Mouse (Mus musculus) hematopoietic stem cell, adult 5-6 weeks (primary cell): ENCODE measurements around the gene Slc22a16. TPM values are rescaled to one million over a fixed set of nuclear protein-coding genes. Genes with fewer than 3 reads are reported as not detected.

ENCODE experiments used
- ATAC-seq, 2 experiments: fragments of 125-278 bp in 1 of 2; replicated peaks in 1 of 2; 2 replicates each; pipeline ENCODE4 v1.8.0; 2016 to 2017; ENCODE audit warnings: inconsistent platforms in 2 of 2, mild to moderate bottlenecking in 2 of 2, moderate number of reproducible peaks in 2 of 2, low read depth in 1 of 2, moderate TSS enrichment in 1 of 2; ENCODE audit not compliant: low FRiP score in 2 of 2, poor library complexity in 2 of 2, severe bottlenecking in 2 of 2, insufficient read depth in 1 of 2, low TSS enrichment in 1 of 2
- total RNA-seq: library from RNA; stranded (forward); fragments of 172-1452, 232-1000 nt; gene quantifications from 2 replicates; pipeline ENCODE4 v1.2.3, GENCODE M21; 2017

The Slc22a16 gene
- total RNA-seq, 1 experiment from 2014 or later: not detected

DNA sequence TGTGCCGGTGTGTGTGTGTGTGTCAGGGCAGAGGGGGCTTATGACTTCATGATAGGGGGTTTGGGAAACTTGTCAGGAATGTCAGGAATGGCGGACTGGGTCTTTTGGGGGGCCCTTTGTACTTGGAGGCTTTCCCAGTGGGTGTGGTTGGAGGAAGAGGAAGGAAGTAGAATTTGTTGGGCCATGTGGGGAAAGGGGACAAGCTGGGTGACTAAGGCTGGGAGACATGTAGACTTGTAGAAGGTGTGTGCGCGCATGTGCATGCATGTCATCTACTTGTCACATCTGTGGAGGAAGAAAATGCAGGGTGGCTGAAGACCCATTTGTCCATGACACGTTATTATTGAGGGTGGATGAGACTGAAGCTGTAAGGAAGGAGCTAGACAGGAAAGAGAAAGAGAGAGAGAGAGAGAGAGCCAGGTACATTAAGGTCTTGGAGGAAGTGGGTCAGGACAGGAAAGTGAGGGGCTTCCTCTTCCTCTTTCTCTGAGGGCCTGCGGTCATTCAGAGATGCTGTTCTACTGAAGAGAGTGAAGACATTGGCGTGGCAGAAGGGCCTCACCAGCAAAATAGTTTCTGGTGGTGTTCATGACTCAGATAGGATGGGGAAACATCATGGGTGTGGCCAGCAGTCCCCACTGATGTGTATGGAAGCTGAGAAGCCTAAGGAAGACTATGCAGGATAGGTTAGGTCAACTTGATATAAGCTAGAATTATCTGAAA, 5.9 kb downstream of the Slc22a16 start:
- peak; percentile 35 to 83 for ATAC-seq

DNA sequence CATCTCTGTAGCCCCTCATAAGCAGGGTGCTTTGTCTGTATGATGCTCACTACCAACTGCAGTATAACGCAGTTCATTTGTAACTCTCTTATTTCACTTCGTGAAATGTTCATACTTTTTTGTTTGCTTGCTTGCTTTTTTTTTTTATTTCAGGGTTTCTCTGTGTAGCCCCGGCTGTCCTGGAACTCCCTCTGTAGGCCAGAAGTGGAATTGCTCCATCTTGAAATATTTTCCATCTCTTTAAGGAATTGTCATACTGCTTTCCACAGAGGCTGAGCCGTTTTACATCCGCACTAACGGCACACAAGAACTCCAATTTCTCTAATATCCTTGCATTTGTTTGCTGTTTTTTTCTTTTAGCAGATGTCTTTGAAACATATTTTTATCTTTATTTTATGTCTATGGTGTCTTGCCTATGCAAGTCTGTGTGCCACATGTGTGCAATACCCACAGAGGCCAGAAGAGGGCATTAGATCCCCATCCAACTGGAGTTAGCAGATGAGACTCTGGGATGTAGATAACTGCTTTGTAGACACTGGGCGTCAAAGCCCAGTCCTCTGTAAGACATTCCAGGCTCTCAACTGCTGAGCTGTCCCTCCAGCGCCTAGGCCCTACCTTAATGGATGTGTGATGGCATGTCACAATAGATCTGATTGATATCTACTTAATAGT, 13.6 kb downstream of the Slc22a16 start:
- ATAC-seq: no peak

DNA sequence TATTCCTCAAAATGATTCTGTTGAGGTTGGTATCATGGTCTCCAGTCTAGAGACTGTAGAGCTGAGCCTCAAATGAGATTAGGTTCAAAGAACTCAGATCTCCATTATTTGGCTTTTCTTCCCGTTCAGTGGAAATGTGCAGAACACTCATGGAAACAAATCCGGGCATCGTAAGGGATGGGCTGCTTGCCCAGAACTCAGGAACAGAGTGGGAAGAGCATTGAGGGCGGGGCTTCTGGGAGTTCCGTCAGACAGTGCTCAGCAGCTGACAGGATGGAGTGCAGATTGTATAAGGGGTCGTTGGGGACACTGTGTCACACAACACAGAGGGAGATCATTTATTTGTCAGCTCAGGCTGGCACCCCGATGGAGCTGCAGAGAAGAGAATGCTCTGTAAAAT, 22.1 kb downstream of the Slc22a16 start:
- ATAC-seq: no peak

DNA sequence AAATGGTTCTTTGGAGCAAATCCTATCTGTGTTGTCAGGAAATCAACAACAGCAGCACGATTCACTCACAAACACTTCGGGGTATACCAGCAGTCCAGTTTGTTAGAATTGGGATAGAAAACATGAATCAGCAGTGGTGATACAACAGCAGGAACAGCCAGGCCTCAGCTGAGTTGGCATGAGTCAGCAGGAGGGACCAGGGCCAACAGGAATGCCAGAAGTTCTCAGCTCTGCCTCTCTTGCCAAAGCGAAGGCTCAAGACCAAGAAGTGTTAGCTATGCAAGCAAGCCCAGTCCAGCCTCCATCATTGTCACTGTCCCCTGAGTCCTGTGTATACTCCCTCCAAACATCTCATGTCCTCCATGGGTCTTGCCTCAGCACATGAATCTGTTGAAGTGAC, 27.0 kb downstream of the Slc22a16 start:
- ATAC-seq: no peak

DNA sequence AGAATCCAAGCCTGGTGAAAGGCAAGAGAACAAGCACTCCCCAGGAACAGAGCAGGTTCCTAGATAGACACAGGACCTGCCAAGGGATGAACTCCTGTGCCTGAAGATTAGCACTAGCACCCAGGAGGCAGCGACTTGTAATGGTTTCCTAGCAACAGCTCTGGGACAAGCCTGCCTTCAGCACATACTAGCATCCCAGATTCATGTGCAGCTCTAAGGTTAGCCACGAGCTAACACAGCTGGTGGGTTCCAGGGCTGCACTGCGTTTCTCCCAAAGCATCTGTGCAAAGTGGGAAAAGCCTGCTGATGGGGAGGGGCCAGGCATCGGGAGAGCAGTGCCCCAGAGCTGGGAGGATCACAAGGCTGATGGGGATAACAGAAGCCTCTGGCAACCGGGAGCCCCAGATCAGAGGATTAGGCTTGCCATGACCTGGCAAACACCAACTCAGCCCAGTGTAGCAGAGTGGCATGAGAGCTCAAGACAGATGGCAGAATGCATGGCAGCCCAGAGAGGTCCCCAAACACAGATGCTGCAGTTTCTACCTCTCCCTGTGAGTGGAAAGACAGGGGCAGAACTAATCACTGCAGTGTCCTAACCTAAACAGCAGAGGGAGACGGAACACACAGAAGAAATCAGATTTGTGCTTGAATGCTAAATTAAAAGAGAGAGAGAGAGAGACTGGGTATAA, 34.7 kb downstream of the Slc22a16 start:
- no peak for ATAC-seq

DNA sequence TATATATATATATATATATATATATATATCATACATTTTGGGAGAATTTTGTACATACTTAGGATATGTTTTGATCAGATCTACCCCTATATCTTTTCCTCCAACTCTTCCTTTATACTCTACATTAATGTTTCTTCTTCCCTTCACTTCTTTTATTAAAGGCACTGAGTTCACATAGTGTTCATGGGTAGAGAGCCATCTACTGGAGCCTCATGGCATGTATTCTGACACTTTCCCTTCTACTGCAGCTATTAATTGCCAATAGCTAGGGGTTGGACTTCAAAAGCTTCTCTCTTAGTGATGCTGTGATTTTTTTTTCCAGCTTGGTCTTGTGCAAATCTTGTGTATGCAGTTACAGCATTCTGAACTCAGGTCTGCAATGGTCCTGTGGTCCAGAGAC, 47.8 kb downstream of the Slc22a16 start:
- ATAC-seq: no peak

DNA sequence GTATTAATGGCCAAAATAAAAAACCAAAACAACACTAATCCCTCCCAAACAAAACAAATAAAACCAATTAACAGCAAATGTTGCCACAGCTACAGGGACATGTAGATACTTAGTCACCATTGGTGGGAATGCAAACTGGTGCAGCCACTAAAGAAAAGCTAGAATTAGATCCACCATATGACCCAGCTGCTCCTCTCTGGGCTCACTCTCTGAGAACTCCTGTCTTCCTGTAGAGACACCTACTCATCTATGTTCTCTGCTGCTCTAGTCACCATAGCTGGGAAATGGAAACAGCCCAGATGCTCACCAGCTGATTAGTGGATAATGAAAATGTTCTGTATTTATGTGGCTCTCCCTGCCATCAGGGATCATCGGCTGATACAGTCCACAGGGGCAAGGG, 49.6 kb downstream of the Slc22a16 start:
- ATAC-seq: no peak

DNA sequence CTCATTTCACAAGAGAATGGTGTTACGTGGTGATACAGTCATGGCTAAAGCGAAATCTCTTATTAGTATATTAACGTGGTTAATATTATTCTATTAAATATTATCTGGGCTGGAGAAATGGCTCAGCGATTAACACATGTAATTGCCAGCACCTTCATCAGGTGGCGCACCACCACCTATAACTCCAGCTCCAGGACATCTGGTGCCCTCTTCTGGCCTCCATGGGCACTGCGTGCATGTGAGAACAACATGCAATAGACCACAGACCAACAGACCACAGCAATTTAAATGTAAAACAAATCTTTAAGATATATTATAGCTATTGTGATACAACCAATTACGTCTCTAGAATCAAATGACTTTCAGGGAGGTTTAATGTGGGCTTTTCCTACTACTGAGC, 59.0 kb downstream of the Slc22a16 start:
- no peak for ATAC-seq

DNA sequence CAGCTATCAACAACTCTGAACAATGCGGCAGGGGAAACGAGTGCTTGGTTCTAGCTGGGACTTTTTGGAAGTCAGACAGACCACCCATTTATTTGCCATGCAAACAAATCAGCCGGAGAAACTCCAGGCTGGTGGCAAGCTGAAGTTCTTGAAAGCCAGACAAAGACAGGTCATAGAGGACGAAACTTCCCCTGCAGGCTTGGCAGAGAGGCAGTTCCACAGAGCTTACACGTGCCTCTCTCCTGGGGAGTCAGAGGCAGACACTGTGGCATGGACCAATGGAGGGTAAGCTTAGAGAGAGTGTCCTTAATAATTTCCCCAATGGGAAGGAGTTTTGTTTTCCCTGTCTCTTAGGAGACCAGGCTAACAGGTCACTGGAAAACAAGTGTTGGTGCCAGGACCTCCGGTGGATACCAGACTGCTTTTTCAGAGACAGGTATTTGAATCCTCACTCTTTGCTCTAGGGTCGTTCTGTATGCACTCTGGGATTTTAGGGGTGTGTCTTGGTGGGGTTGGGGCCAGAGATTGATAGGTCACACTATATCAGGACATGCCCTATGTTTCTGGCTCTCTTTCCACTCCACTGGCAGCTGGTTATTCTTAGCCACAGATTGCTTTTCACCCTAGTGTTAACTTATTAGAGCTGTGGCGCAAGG, 59.6 kb downstream of the Slc22a16 start, which contains the start of gene Ddo:
Gene Ddo, plus strand, starts transcription at position 356 of the 656 bp plus-strand sequence.
- ATAC-seq: no peak

DNA sequence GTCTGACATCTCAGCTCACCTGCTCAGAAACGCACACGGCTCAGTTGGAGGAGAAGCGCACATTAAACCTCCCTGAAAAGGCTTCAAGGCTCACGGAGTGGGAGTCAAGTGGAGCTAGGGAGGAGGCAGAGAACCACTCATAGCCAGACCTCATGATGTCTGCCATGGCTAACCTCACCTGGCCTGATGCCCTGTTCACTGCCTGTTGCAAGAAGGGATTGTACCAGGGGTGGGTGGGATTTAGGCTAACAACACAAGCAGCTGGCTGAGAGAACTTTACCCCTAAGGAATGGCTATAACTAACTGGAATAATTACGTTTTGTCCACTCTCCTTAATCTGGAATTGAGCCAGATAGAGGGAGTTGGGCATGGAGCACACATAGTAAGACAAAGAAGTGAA, 60.3 kb downstream of the Slc22a16 start:
- no peak for ATAC-seq

DNA sequence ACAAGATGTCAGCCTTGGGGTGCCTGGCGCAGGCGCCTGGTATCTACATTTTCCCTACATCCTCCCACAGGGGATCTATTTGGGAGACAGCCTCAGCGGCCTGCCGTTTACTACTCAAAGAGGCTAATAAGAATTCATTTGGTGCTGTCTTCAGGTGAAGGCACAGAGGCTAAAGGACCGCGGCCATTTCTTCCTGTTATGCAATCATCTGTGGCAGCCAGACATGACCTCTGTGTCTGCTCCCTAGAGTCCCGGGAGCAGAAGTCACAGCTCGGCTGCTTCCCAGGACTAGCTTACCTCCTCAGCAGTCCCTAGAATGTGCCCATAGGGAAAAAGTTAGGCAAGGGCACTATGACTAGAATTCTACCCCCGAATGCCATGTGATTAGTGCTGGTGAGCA, 60.8 kb downstream of the Slc22a16 start:
- ATAC-seq: no peak

DNA sequence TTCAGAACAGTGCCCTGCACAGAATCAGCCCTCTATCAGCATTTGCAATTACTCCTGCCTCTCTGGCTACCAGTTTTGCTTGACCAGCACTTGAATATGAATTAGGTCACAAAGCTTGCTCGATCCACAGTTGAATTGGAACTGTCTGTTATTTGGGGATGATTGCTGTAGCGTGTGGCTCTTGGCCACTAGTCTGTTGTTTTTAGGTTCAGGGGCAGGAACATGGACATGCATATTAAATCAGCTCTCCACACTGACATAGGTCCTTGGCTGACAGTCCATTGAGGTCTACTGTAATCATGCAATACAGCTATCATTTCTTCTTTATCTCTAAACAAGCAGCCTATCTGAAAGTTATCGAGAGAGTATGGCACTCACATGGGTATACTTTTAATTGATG, 62.0 kb downstream of the Slc22a16 start:
- ATAC-seq: no peak

DNA sequence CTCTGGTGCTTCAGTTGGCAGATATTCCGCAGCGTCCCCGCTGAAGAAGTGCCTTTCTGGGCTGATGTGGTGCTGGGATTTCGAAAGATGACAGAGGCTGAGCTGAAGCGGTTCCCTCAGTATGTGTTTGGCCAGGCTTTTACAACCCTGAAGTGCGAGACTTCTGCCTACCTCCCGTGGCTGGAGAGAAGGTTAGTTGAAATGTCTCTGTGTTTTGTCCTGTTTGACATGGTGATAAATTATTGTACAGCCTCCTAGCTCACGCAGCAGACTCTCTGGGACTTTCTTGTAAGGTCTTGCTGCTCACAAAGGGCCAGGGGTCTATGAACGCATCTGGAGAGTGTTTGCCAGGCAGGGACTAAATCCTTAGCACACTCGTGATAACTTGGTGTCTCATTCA, 67.2 kb downstream of the Slc22a16 start:
- no peak for ATAC-seq

DNA sequence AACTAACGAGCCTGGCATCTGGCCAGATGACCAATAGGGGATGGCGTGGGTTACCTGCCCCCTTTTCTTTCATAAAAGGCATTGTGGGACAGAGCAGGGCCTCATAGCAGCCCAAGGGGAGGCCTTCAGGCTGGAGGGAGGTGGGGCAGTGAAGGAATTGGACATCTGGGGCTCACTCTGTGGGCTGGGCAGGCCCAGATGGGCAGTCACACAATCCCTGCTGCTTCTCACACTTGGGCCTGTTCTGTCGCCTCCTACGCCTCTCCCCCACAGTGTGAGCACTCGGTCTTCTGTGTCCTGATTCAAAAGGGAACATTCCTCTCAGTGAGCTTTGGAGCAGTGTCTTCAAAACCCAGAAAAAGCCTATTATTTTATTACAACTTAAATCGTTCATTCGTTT, 68.1 kb downstream of the Slc22a16 start:
- no peak for ATAC-seq

DNA sequence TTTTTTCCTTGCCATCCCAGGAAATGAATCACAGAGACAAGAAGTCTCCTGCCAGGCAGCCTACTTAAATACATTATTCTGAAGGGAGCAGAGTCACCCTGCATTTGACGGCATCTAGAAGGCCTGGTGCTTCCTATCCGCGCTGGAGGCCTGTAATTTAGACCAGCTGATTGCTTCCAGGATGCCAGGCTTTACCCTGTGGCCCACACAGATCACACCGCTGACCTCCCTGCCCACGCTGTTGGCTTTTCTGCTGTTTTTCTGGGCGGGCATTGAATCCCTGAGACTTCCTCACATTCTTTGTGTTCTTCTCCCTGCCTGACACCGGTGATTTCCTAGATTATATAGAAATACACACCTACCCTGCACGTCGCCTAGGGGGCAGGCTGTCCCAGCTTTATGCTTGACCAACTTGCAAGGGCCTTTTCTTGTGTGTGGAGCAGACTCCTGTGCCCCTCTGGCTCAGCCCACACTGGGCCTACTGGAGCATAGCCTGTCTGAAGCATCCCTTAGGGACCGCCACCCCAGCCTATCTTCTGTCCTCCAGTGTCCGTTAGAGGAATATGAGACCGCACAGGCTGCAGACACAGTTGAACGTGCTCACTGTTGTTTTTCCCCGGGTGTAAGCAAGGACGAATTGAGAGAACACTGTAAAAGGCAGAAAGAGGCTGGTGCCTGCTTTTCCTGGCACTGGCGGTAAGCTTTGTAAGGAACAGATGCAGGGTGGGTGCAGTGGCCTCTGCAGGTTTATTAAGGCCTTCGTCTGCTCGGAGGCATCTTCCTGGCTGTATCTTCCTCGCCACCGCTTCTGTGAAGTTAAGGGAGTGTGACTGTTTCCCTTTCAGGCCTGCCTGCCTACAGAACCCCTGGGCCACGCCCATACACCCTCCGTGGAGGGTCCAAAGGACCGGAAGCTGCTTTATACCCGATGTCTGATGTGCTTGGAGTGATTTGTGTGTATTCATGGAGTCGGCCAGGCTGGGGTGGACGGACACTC, 69.0 kb downstream of the Slc22a16 start:
- no peak for ATAC-seq

DNA sequence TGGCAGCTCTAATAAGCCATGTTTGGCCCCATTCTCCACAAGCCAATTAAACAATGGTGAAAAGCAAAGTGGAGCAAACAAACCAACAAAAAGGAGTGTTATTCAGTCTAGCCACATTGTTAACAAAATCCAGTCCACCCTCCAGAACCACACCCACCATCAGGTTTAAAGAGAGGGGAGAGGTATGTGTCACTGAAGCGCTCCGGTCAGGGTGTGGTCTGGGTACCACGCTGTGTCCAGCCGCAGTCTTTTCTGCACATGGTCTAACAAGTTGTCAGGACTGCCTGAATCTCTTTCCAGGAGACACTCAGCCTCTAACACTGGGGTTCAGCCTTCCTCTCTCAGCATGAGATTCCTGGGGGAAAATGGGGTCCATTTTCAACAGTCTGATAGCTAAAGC, 70.3 kb downstream of the Slc22a16 start:
- ATAC-seq: no peak

DNA sequence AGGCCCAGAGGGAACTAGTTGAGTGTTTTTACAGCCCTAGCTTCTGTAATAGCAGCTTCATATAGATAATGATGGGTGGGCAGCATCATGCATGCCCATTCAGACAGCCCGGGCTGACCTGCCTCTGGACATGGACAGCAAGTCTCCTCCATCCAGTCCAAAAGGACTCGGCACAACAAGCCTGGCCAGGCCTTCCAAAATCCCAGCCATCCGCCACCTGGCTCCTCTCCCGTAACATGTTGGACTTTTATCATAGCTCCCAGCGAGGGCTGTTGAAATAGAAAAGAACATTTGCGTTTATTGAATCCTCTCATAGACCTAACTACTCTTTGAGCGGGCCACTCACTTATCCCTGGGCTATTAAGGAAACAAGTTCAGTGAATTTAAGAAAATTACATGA, 71.8 kb downstream of the Slc22a16 start:
- ATAC-seq: no peak
